Mouse (Mus musculus) thymus, adult 2 months (tissue): ENCODE measurements around the gene Ccdc151. TPM values are rescaled to one million over a fixed set of nuclear protein-coding genes. Genes with fewer than 3 reads are reported as not detected.

ENCODE experiments used
- DNase-seq: peaks from one replicate; pipeline ENCODE4 v3.0.0; 2021
- H3K27ac ChIP-seq: fragments of 200-500 bp; 2 replicates; pipeline ENCODE4 v1.5.1; 2012; ENCODE audit warnings: low read length, control low read depth; ENCODE audit not compliant: control insufficient read depth, insufficient read depth
- H3K27me3 ChIP-seq: fragments of 200-500 bp; 2 replicates; pipeline ENCODE4 v1.6.1; 2012; ENCODE audit warnings: mild to moderate bottlenecking, low read length, moderate library complexity, mixed read lengths; ENCODE audit not compliant: control insufficient read depth, insufficient read depth
- H3K36me3 ChIP-seq: fragments of 200-500 bp; 2 replicates; pipeline ENCODE4 v1.6.1; 2012; ENCODE audit warnings: mild to moderate bottlenecking, low read length, moderate library complexity; ENCODE audit not compliant: control insufficient read depth, insufficient read depth
- H3K4me1 ChIP-seq: fragments of 200-500 bp; replicated peaks from 2 replicates; pipeline ENCODE4 v1.6.1; 2012; ENCODE audit warnings: low read length; ENCODE audit not compliant: control insufficient read depth, insufficient read depth
- H3K4me3 ChIP-seq: fragments of 200-500 bp; 2 replicates; pipeline ENCODE4 v1.5.1; 2012; ENCODE audit warnings: mild to moderate bottlenecking, low read length, control low read depth, moderate library complexity; ENCODE audit not compliant: control insufficient read depth, insufficient read depth
- CTCF ChIP-seq: fragments of 200-500 bp; IDR thresholded peaks from 2 replicates; pipeline ENCODE4 v1.5.1; 2012; ENCODE audit warnings: mild to moderate bottlenecking, control low read depth, low read length, moderate library complexity, borderline replicate concordance; ENCODE audit not compliant: control insufficient read depth, poor library complexity, insufficient read depth; ENCODE audit errors: extremely low read depth
- POLR2A ChIP-seq: fragments of 200-500 bp; IDR thresholded peaks from 2 replicates; pipeline ENCODE4 v1.6.1; 2012; ENCODE audit warnings: mild to moderate bottlenecking, low read length, control low read depth, moderate library complexity; ENCODE audit not compliant: control insufficient read depth, poor library complexity, insufficient read depth; ENCODE audit errors: extremely low read depth
- WGBS: fragments of 180-500 bp; shearing (Covaris S2); methylation state at CpG from one replicate; pipeline ENCODE4 v1.1.7; 2018; 5-methylcytosine and 5-hydroxymethylcytosine counted together
- polyA plus RNA-seq: library from polyadenylated mRNA; depleted of rRNA; stranded (reverse); fragments of >200 nt; gene quantifications from 2 replicates; pipeline ENCODE4 v1.2.3, GENCODE M21; 2012; rRNA removed

Ccdc151 gene
- polyA plus RNA-seq, 1 experiment, result 0.11 TPM

- Histone ChIP-seq H3K4me3 (no peak overlapping the region), H3K4me1 (peaks cover 6% of the 10 kb centered on the region; the same call in 1 of the 2 replicates), H3K27ac (no peak overlapping the region), H3K36me3 (no peaks in the 10 kb centered on the region), H3K27me3 (peaks cover 2% of the 10 kb centered on the region; the same call in 1 of the 2 replicates)
- DNase-seq, result no peak
- 3% methylated on average over 28 of the region's 28 CpGs for WGBS
- TF ChIP-seq POLR2A (no peak), CTCF (no peak)
Measured at GRCm38 (mm10) chr9:21947540-21948130, 54.8 kb downstream of the Ccdc151 start.

- no peak for DNase-seq
- peaks cover 2% of the 10 kb centered on the region; the same call in 1 of the 2 replicates for H3K27me3 ChIP-seq
- no peak for TF ChIP-seq POLR2A
- no peak for TF ChIP-seq CTCF
- H3K27ac ChIP-seq, result no peak overlapping the region
- 63% methylated on average over 23 of the region's 23 CpGs for WGBS
- H3K36me3 ChIP-seq, result no peaks in the 10 kb centered on the region
- peaks cover 6% of the 10 kb centered on the region; the same call in 1 of the 2 replicates for H3K4me1 ChIP-seq
- no peak overlapping the region for H3K4me3 ChIP-seq
Measured at GRCm38 (mm10) chr9:21944267-21944666, 58.2 kb downstream of the Ccdc151 start.

- WGBS, result 75% methylated on average over 12 of the region's 12 CpGs
- no peak for DNase-seq
- H3K27ac ChIP-seq, result no peak overlapping the region
- H3K36me3 ChIP-seq, result no peaks in the 10 kb centered on the region
- H3K27me3 ChIP-seq, result peaks cover 2% of the 10 kb centered on the region; the same call in 1 of the 2 replicates
- H3K4me1 ChIP-seq, result peaks cover 6% of the 10 kb centered on the region; the same call in 1 of the 2 replicates
- TF ChIP-seq CTCF (no peak), POLR2A (no peak)
- no peak overlapping the region for H3K4me3 ChIP-seq
Measured at GRCm38 (mm10) chr9:21943638-21944037, 58.8 kb downstream of the Ccdc151 start.

- 87% methylated on average over 12 of the region's 12 CpGs for WGBS
- DNase-seq, result no peak
- H3K27me3 ChIP-seq, result peaks cover 2% of the 10 kb centered on the region; the same call in 1 of the 2 replicates
Measured at GRCm38 (mm10) chr9:21943046-21943445, 59.4 kb downstream of the Ccdc151 start.

More at GRCm38 (mm10) chr9:21943046-21943445, 59.4 kb downstream of the Ccdc151 start:
- no peak overlapping the region for H3K27ac ChIP-seq
- H3K36me3 ChIP-seq, result no peaks in the 10 kb centered on the region
- no peak overlapping the region for H3K4me3 ChIP-seq
- H3K4me1 ChIP-seq, result peaks cover 6% of the 10 kb centered on the region; the same call in 1 of the 2 replicates
- TF ChIP-seq POLR2A, result no peak

Other genes with a start within 250 kb of the Ccdc151 start
- 59.0 and 75.8 TPM in 2 replicates for gene Spc24, start 242.3 kb downstream of the Ccdc151 start, polyA plus RNA-seq
- gene Kank2, start 203.9 kb downstream of the Ccdc151 start, polyA plus RNA-seq, result 9.1 and 12.6 TPM in 2 replicates
- 4.7 and 6.5 TPM in 2 replicates for gene Angptl8, start 167.1 kb downstream of the Ccdc151 start, polyA plus RNA-seq
- 27.7 and 30.8 TPM in 2 replicates for gene Dock6, start 150.0 kb downstream of the Ccdc151 start, polyA plus RNA-seq
- 34.9 and 40.3 TPM in 2 replicates for gene Rab3d, start 84.4 kb downstream of the Ccdc151 start, polyA plus RNA-seq
- 1.3 and 1.9 TPM in 2 replicates for gene Ccdc159, start 75.2 kb downstream of the Ccdc151 start, polyA plus RNA-seq
- 40.0 and 47.7 TPM in 2 replicates for gene Tmem205, start 75.1 kb downstream of the Ccdc151 start, polyA plus RNA-seq
- gene Plppr2, start 65.6 kb downstream of the Ccdc151 start, polyA plus RNA-seq, result 3.8 and 5.5 TPM in 2 replicates
- gene Swsap1, start 46.9 kb downstream of the Ccdc151 start, polyA plus RNA-seq, result 6.7 and 7.6 TPM in 2 replicates
- 3.8 and 4.9 TPM in 2 replicates for gene Epor, start 39.1 kb downstream of the Ccdc151 start, polyA plus RNA-seq
- 7.8 and 9.5 TPM in 2 replicates for gene Rgl3, start 13.2 kb downstream of the Ccdc151 start, polyA plus RNA-seq
- 109 and 119 TPM in 2 replicates for gene Prkcsh, start 172 bp upstream of the Ccdc151 start, polyA plus RNA-seq
- gene Elavl3, start 49.4 kb upstream of the Ccdc151 start, polyA plus RNA-seq, result 0.35 and 0.43 TPM in 2 replicates
- gene Gm49318, start 68.6 kb upstream of the Ccdc151 start, polyA plus RNA-seq, result not detected in 2 replicates
- 52.0 and 52.6 TPM in 2 replicates for gene Zfp653, start 68.7 kb upstream of the Ccdc151 start, polyA plus RNA-seq
- 58.1 and 62.2 TPM in 2 replicates for gene Ecsit, start 82.8 kb upstream of the Ccdc151 start, polyA plus RNA-seq
- gene Cnn1, start 96.6 kb upstream of the Ccdc151 start, polyA plus RNA-seq, result 4.3 and 5.0 TPM in 2 replicates
- 187 and 205 TPM in 2 replicates for gene Elof1, start 114.5 kb upstream of the Ccdc151 start, polyA plus RNA-seq
- gene Acp5, start 133.1 kb upstream of the Ccdc151 start, polyA plus RNA-seq, result 248 and 304 TPM in 2 replicates
- 64.7 and 83.0 TPM in 2 replicates for gene Pigyl, start 154.2 kb upstream of the Ccdc151 start, polyA plus RNA-seq
- gene Zfp872, start 185.5 kb upstream of the Ccdc151 start, polyA plus RNA-seq, result 0.04 and 0.05 TPM in 2 replicates
- gene Zfp809, start 223.1 kb upstream of the Ccdc151 start, polyA plus RNA-seq, result 20.8 and 23.0 TPM in 2 replicates